8 mouse cellular contexts compared by ENCODE assay signal in genomic region chr10:8519014-8519491, GRCm38 (mm10). TPM values are rescaled to one million over a fixed set of nuclear protein-coding genes. Genes with fewer than 3 reads are reported as not detected.
A peak's percentile ranks its signal among the peaks of the same experiment; 100 is the strongest.
DNase-seq lines count a peak whose midpoint lies in the region; ATAC-seq and TF ChIP-seq lines count a peak whose summit lies in the region.

No protein-coding gene starts in this region.

- peaks cover 12% of the 10 kb centered on the region for H3K4me1 ChIP-seq in heart, embryonic 10.5 days
- H3K4me1 ChIP-seq in embryonic facial prominence, embryonic 12.5 days, result peaks cover 6% of the 10 kb centered on the region; the same call in 1 of the 2 replicates
- no peaks in the 10 kb centered on the region for H3K4me1 ChIP-seq in hindbrain, postnatal 0 days (ENCODE audit: insufficient read depth, low read length)
- H3K4me1 ChIP-seq in stomach, embryonic 16.5 days (ENCODE audit: control insufficient read depth, insufficient read depth, low read length), result peaks cover 4% of the 10 kb centered on the region; the same call in 1 of the 2 replicates

- no peaks in the 10 kb centered on the region for H3K9me3 ChIP-seq in heart, embryonic 10.5 days
- no peaks in the 10 kb centered on the region for H3K9me3 ChIP-seq in embryonic facial prominence, embryonic 12.5 days
- H3K9me3 ChIP-seq in hindbrain, postnatal 0 days (ENCODE audit: low read length), result no peaks in the 10 kb centered on the region
- H3K9me3 ChIP-seq in stomach, embryonic 16.5 days (replicated peaks; ENCODE audit: control insufficient read depth, low read length), result 0 out of 2 replicates have a peak, but pooled peaks cover 4% of the 10 kb centered on the region

- H3K27ac ChIP-seq in heart, embryonic 10.5 days, result peak overlapping the region; percentile 91
- no peak overlapping the region for H3K27ac ChIP-seq in embryonic facial prominence, embryonic 12.5 days
- H3K27ac ChIP-seq in hindbrain, postnatal 0 days, result peak overlapping the region; percentile 68; the same call in 1 of the 2 replicates
- H3K27ac ChIP-seq in stomach, embryonic 16.5 days (ENCODE audit: low read length), result peak overlapping the region; percentile 0; the same call in 1 of the 2 replicates

- H3K36me3 ChIP-seq in heart, embryonic 10.5 days, result no peaks in the 10 kb centered on the region
- no peaks in the 10 kb centered on the region for H3K36me3 ChIP-seq in C2C12 (ENCODE audit: control insufficient read depth, insufficient read depth)
- no peaks in the 10 kb centered on the region for H3K36me3 ChIP-seq in embryonic facial prominence, embryonic 12.5 days
- no peaks in the 10 kb centered on the region for H3K36me3 ChIP-seq in hindbrain, postnatal 0 days (ENCODE audit: insufficient read depth, low read length)
- H3K36me3 ChIP-seq in stomach, embryonic 16.5 days (ENCODE audit: control insufficient read depth, insufficient read depth, low read length), result no peaks in the 10 kb centered on the region

- WGBS in heart, embryonic 10.5 days, result 1% methylated on average over 18 of the region's 18 CpGs
- 1% methylated on average over 18 of the region's 18 CpGs for WGBS in embryonic facial prominence, embryonic 12.5 days
- 1% methylated on average over 18 of the region's 18 CpGs for WGBS in hindbrain, postnatal 0 days
- 2% methylated on average over 18 of the region's 18 CpGs for WGBS in stomach, embryonic 16.5 days

- no peak overlapping the region for H3K9ac ChIP-seq in embryonic facial prominence, embryonic 12.5 days
- peak overlapping the region; percentile 75 for H3K9ac ChIP-seq in hindbrain, postnatal 0 days (replicated peaks; ENCODE audit: low read length)
- H3K9ac ChIP-seq in stomach, embryonic 16.5 days (ENCODE audit: low read length), result peak overlapping the region; percentile 80

- ATAC-seq in embryonic facial prominence, embryonic 12.5 days (ENCODE audit: insufficient number of reproducible peaks, insufficient read depth, low FRiP score, low TSS enrichment), result no peak
- no peak for ATAC-seq in hindbrain, postnatal 0 days
- ATAC-seq in megakaryocyte, adult 5-6 weeks (ENCODE audit: poor library complexity, severe bottlenecking), result peak; percentile 63
- no peak for ATAC-seq in stomach, embryonic 16.5 days (ENCODE audit: insufficient read depth, low FRiP score)

- peaks cover 39% of the 10 kb centered on the region for H3K27me3 ChIP-seq in heart, embryonic 10.5 days (ENCODE audit: insufficient read depth, poor library complexity, severe bottlenecking)
- H3K27me3 ChIP-seq in C2C12 (ENCODE audit: control insufficient read depth, insufficient read depth, insufficient read length), result no peaks in the 10 kb centered on the region
- H3K27me3 ChIP-seq in embryonic facial prominence, embryonic 12.5 days, result no peaks in the 10 kb centered on the region; the same call in 1 of the 2 replicates
- H3K27me3 ChIP-seq in hindbrain, postnatal 0 days (ENCODE audit: insufficient read depth, low read length), result no peaks in the 10 kb centered on the region
- H3K27me3 ChIP-seq in stomach, embryonic 16.5 days (ENCODE audit: control insufficient read depth, insufficient read depth, low read length), result no peaks in the 10 kb centered on the region

- no peak for DNase-seq in heart, embryonic 10.5 days (ENCODE audit: low spot score)
- DNase-seq in heart, postnatal 25 days (ENCODE audit: low spot score), result no peak
- DNase-seq in hindbrain, postnatal 0 days (ENCODE audit: low spot score), result no peak
- DNase-seq in adrenal gland, adult 2 months, result no peak

- peaks cover 17% of the 10 kb centered on the region for H3K79me3 ChIP-seq in C2C12 (ENCODE audit: low read depth)

- peak overlapping the region; percentile 86 for H3K4me3 ChIP-seq in heart, embryonic 10.5 days
- H3K4me3 ChIP-seq in C2C12 (ENCODE audit: insufficient read depth, poor library complexity, severe bottlenecking), result peak overlapping the region; percentile 60
- H3K4me3 ChIP-seq in embryonic facial prominence, embryonic 12.5 days, result peak overlapping the region; percentile 79
- peak overlapping the region; percentile 87 for H3K4me3 ChIP-seq in hindbrain, postnatal 0 days (ENCODE audit: low read length)
- H3K4me3 ChIP-seq in stomach, embryonic 16.5 days (replicated peaks; ENCODE audit: low read length), result peak overlapping the region; percentile 83

- peak overlapping the region; percentile 93 for H3K4me2 ChIP-seq in embryonic facial prominence, embryonic 12.5 days (replicated peaks)
- peak overlapping the region; percentile 78 for H3K4me2 ChIP-seq in hindbrain, postnatal 0 days (ENCODE audit: low read depth, low read length)
- peak overlapping the region; percentile 89 for H3K4me2 ChIP-seq in stomach, embryonic 16.5 days (ENCODE audit: low read depth, low read length)

- TF ChIP-seq CTCF in C2C12 (IDR thresholded peaks at IDR 0.05; ENCODE audit: control insufficient read depth, insufficient read depth, insufficient read length), result no peak
- peak; percentile 55 for TF ChIP-seq CTCF in hindbrain, postnatal 0 days (IDR thresholded peaks at IDR 0.05; ENCODE audit: low read depth)

- intact Hi-C loops in heart, postnatal 25 days (cut with DNase I), result loop anchor here (2.0 kb wide), 1 partner anchor 196 kb away; no protein-coding TSS in a partner anchor

- peaks cover 40% of the 10 kb centered on the region for H3K79me2 ChIP-seq in C2C12 (ENCODE audit: control insufficient read depth, insufficient read depth)

- peak overlapping the region; percentile 9 for H3ac ChIP-seq in C2C12 (ENCODE audit: control insufficient read depth, insufficient read length, low read depth)

TF ChIP-seq in C2C12, 6 proteins besides CTCF, POLR2A, EP300 and RAD21:
- TF ChIP-seq CEBPB (IDR thresholded peaks at IDR 0.05; ENCODE audit: low read depth) (no peak), MAX (IDR thresholded peaks at IDR 0.05) (no peak), USF1 (IDR thresholded peaks at IDR 0.05; ENCODE audit: low read depth) (no peak), MYOD1 (IDR thresholded peaks at IDR 0.05; ENCODE audit: control insufficient read depth, insufficient read length, low read depth) (no peak), MYOG (IDR thresholded peaks at IDR 0.05; ENCODE audit: control insufficient read depth, extremely low read depth, insufficient read length) (no peak), FOSL1 (IDR thresholded peaks at IDR 0.05; ENCODE audit: insufficient read depth, low read length, poor library complexity, severe bottlenecking) (no peak)
TF ChIP-seq in C2C12: peak in this region for 0.

RNA-seq across cellular contexts. Expression of gene Ust, which starts 0.4 kb away (rescaled TPM):
- polyA plus RNA-seq in heart, embryonic 10.5 days (2016; fragmentation: Nextera tagmentation; extraction: Ambion mirVana), result 1.9 and 2.8 TPM in 2 replicates
- total RNA-seq in heart, postnatal 25 days (2021), result 1 to 10 TPM; 1.5 to 2.2 TPM
- 6.9 TPM for polyA plus RNA-seq in C2C12 (2012; fragmentation: generic; extraction: Trizol)
- polyA plus RNA-seq in embryonic facial prominence, embryonic 12.5 days (2016; fragmentation: Nextera tagmentation; extraction: Ambion mirVana), result 6.8 and 7.3 TPM in 2 replicates
- 12.1 and 14.8 TPM in 2 replicates for total RNA-seq in hindbrain, postnatal 0 days (2014; rRNA removed)
- polyA plus RNA-seq in hindbrain, postnatal 0 days (2015; fragmentation: Nextera tagmentation; extraction: Ambion mirVana), result 7.7 and 8.0 TPM in 2 replicates
- total RNA-seq in megakaryocyte, adult 5-6 weeks (2015), result 1.6 and 2.1 TPM in 2 replicates
- total RNA-seq in megakaryocyte, adult 5-6 weeks (2017), result 0.85 and 1.2 TPM in 2 replicates
- 3.4 TPM in 2 replicates for polyA plus RNA-seq in stomach, embryonic 16.5 days (2015; fragmentation: Nextera tagmentation; extraction: Ambion mirVana)
- total RNA-seq in adrenal gland, adult 2 months (2021), result 1 to 10 TPM; 5.3 to 7.6 TPM
- 2.9 and 3.4 TPM in 2 replicates for polyA plus RNA-seq in adrenal gland, adult 2 months (2012; rRNA removed)
